Mouse (Mus musculus): ENCODE measurements at regions not wholly inside any gene's neighbourhood (a gene's known extent, or its start where the extent isn't known, plus 50 kb on each side); places are given as distances from the start of the nearest gene placed in this dataset.
A peak's percentile ranks its signal among the peaks of the same experiment; 100 is the strongest.

DNA sequence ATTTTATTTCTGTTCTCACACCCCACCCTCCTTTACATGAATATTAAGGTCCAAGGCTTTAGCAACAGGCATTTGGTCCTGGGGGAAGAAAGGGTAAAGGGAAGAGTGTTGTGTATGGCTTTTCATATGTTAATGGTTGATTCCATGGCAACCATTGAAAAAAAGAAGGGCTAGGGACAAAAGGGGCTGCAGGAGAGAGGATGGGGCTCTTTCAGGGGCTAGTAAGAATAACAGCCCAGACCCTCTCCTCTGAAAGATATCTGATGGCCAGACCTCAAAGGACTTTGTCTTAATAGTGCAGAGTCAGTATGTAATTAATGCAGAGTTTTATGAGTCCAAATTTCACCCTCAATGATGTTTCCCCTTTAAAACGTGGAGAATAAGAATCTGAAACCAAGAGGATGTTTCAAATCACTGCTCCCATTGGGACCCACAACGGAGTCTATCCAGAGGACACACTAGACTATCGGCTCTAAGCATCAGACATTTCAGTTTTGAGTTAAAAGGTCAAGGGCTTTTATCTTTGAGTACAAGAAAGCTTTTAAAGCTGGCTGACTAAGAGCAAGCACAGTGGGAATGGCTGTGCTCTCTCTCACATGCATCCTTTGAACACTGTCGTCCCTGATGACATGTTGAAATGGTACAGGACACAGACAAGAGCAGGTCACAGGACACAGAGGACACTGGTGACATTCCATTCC lies 239.4 kb upstream of the Marcks start:
- H3K27me3 ChIP-seq = no peaks in the 10 kb centered on the region
- CTCF ChIA-PET = no interaction called here
- TF ChIP-seq CTCF (IDR thresholded peaks at IDR 0.05) = no peak
- POLR2A ChIA-PET = no interaction called here
- ATAC-seq = no peak
- no peak for DNase-seq (ENCODE audit: low read depth, low spot score)
- in situ Hi-C loops (cut with MboI; ENCODE audit: low pct_unique_long_range_greater_than_20kb) = no loop called here

GRCm38 (mm10) chr10:37377258-37378001 lies 238.7 kb upstream of the Marcks start:
- H3K27me3 ChIP-seq = no peaks in the 10 kb centered on the region
- no peak for ATAC-seq
- TF ChIP-seq CTCF (IDR thresholded peaks at IDR 0.05) = no peak
- in situ Hi-C loops (cut with MboI; ENCODE audit: low pct_unique_long_range_greater_than_20kb) = no loop called here
- CTCF ChIA-PET = no interaction called here
- POLR2A ChIA-PET = no interaction called here
- no peak for DNase-seq (ENCODE audit: low read depth, low spot score)

- H3K27me3 ChIP-seq = no peaks in the 10 kb centered on the region
- in situ Hi-C loops (cut with MboI; ENCODE audit: low pct_unique_long_range_greater_than_20kb) = no loop called here
- ChIA-PET POLR2A (no interaction called here), CTCF (no interaction called here)
- TF ChIP-seq CTCF (IDR thresholded peaks at IDR 0.05) = no peak
- ATAC-seq (no peak), DNase-seq (ENCODE audit: low read depth, low spot score) (no peak)
These were observed 237.5 kb upstream of the Marcks start for GRCm38 (mm10) chr10:37376172-37376571.

DNA sequence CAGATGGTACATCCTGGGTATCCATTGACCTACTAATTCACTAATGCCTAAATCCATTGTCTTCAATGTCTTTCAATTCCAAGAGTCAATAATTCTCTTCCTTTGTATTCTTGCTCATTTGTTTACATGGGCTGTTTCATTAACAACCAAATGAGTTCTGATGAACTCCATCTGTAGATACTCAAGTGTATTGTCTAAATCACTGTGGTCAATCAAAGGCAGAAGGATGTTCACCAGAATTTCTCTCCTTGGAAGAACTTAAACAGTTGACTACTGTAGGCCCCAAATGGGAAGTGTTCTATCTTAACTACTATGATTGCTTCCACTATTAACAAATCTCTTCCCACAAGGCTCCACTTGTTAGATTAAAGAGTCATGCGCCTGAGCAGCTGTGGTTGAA lies 236.9 kb upstream of the Marcks start:
- no peaks in the 10 kb centered on the region for H3K27me3 ChIP-seq
- no peak for TF ChIP-seq CTCF (IDR thresholded peaks at IDR 0.05)
- CTCF ChIA-PET = no interaction called here
- in situ Hi-C loops (cut with MboI; ENCODE audit: low pct_unique_long_range_greater_than_20kb) = no loop called here
- ATAC-seq = no peak
- POLR2A ChIA-PET = no interaction called here
- no peak for DNase-seq (ENCODE audit: low read depth, low spot score)

DNA sequence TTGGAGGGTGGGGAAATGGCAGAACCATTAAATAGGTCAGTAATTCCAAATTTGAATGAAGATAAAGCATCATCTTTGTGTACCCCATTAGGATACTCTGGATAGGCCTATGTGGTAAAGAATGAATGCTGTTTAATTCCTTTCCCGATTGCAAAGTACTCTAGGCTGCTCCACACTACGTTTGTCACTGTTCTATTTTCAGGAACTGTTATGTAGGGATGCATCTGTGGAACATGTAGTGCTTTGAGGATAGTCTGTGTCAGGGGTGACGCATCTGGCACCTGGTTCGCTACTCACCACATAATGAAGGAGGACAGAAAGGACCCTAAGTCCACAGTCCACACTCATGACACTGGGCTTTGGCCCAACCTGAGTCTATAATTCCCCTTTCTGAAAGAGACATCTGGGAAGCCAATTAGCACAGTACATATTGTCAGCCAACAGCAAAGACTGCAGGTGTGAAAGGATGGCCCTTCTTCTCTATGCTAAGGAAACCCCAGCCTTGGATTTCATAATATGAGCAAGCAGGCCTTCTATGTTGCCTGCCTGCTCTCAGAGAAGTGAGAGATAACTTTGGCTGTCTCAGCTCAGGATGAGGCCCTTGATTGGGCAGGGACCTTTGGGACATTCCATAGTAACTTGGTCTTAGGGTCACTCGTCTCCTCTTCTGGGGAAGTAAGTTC lies 230.4 kb upstream of the Marcks start:
- CTCF ChIA-PET = no interaction called here
- no peak for TF ChIP-seq CTCF (IDR thresholded peaks at IDR 0.05)
- in situ Hi-C loops (cut with MboI; ENCODE audit: low pct_unique_long_range_greater_than_20kb) = no loop called here
- no peaks in the 10 kb centered on the region for H3K27me3 ChIP-seq
- POLR2A ChIA-PET = no interaction called here
- ATAC-seq (no peak), DNase-seq (ENCODE audit: low read depth, low spot score) (no peak)

DNA sequence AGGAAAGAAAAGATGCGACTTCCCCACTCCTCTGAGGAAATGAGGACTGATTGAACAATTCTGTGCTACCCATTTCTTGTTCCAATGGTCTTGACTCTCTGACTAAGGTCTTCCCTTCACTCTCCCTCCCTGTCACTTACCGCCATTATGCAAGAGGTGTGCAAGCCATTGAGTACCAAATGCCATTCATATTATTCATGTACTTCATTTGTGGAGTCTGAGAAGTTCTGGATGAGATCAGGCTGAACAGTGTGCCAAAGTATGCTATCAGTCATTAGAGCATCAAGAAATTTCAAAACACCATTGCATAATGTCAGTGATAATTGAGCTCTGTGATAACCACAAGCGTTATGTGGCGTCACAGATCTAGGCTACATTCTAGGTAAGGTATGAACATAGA lies 229.1 kb upstream of the Marcks start:
- ChIA-PET POLR2A (no interaction called here), CTCF (interaction anchor here (1.3 kb wide), 1 partner anchor 10 kb away, joined by 3 read pairs; no protein-coding TSS in a partner anchor)
- ATAC-seq (peak; percentile 54), DNase-seq (ENCODE audit: low read depth, low spot score) (no peak)
- in situ Hi-C loops (cut with MboI; ENCODE audit: low pct_unique_long_range_greater_than_20kb) = no loop called here
- H3K27me3 ChIP-seq = no peaks in the 10 kb centered on the region
- no peak for TF ChIP-seq CTCF (IDR thresholded peaks at IDR 0.05)

GRCm38 (mm10) chr10:37364506-37364905 lies 225.8 kb upstream of the Marcks start:
- H3K27me3 ChIP-seq = no peaks in the 10 kb centered on the region
- POLR2A ChIA-PET = no interaction called here
- TF ChIP-seq CTCF (IDR thresholded peaks at IDR 0.05) = no peak
- no peak for ATAC-seq
- CTCF ChIA-PET = interaction anchor here (0.9 kb wide), 1 partner anchor 119 kb away, joined by 3 read pairs; no protein-coding TSS in a partner anchor
- in situ Hi-C loops (cut with MboI; ENCODE audit: low pct_unique_long_range_greater_than_20kb) = no loop called here
- DNase-seq (ENCODE audit: low read depth, low spot score) = no peak

DNA sequence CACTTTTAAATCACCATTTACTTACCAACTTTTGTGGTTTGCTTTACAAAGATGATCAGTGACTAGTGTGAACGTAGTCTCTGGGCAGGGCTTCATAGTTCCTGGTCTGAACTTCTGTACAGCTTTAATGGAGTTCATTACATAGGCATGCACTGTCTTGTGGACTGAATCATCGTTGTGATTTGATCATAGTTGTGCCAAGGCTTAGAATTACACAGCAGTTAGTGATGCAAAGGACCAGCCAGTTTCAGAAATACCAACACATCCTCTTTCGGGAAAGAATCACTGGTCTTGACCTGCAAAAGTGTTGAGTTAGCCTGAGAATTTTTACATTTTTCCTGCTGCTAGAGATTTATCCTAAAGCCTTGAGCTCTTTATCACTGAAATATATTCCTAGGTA lies 222.3 kb upstream of the Marcks start:
- in situ Hi-C loops (cut with MboI; ENCODE audit: low pct_unique_long_range_greater_than_20kb) = no loop called here
- ChIA-PET CTCF (interaction anchor here (2.6 kb wide), 1 partner anchor 10 kb away, joined by 8 read pairs; no protein-coding TSS in a partner anchor), POLR2A (no interaction called here)
- no peaks in the 10 kb centered on the region for H3K27me3 ChIP-seq
- ATAC-seq (no peak), DNase-seq (ENCODE audit: low read depth, low spot score) (no peak)
- no peak for TF ChIP-seq CTCF (IDR thresholded peaks at IDR 0.05)

DNA sequence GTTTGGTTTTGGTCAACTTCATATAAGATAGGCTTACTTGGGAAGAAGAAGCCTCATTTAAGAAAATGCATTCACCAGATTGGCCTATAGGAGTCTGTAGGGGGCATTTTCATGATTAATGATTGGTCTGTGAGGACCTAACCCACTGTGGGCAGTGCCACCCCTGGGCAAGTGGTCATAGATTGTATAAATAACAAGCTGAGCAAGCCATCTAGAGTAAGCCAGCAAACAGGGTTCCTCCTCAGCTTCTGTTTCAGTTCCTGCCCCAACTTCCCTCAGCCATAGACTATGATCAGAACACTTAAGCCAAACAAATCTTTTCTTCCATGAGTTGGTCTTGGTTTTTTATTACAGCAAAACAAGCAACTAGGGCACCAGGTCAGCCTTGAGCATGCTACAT lies 220.2 kb upstream of the Marcks start:
- no peak for ATAC-seq
- in situ Hi-C loops (cut with MboI; ENCODE audit: low pct_unique_long_range_greater_than_20kb) = no loop called here
- TF ChIP-seq CTCF (IDR thresholded peaks at IDR 0.05) = no peak

GRCm38 (mm10) chr10:37358334-37358733 lies 219.6 kb upstream of the Marcks start:
- no peak for ATAC-seq
- in situ Hi-C loops (cut with MboI; ENCODE audit: low pct_unique_long_range_greater_than_20kb) = no loop called here
- no peak for DNase-seq (ENCODE audit: low read depth, low spot score)
- TF ChIP-seq CTCF (IDR thresholded peaks at IDR 0.05) = no peak
- no peaks in the 10 kb centered on the region for H3K27me3 ChIP-seq
- ChIA-PET CTCF (interaction anchor here (1.7 kb wide), 1 partner anchor 34 kb away, joined by 5 read pairs; no protein-coding TSS in a partner anchor), POLR2A (no interaction called here)

More for the DNA sequence above, 220.2 kb upstream of the Marcks start:
- ChIA-PET CTCF (interaction anchor here (1.7 kb wide), 1 partner anchor 34 kb away, joined by 5 read pairs; no protein-coding TSS in a partner anchor), POLR2A (no interaction called here)
- no peaks in the 10 kb centered on the region for H3K27me3 ChIP-seq
- no peak for DNase-seq (ENCODE audit: low read depth, low spot score)
